8 mouse cellular contexts compared by ENCODE assay signal in the genomic region with DNA sequence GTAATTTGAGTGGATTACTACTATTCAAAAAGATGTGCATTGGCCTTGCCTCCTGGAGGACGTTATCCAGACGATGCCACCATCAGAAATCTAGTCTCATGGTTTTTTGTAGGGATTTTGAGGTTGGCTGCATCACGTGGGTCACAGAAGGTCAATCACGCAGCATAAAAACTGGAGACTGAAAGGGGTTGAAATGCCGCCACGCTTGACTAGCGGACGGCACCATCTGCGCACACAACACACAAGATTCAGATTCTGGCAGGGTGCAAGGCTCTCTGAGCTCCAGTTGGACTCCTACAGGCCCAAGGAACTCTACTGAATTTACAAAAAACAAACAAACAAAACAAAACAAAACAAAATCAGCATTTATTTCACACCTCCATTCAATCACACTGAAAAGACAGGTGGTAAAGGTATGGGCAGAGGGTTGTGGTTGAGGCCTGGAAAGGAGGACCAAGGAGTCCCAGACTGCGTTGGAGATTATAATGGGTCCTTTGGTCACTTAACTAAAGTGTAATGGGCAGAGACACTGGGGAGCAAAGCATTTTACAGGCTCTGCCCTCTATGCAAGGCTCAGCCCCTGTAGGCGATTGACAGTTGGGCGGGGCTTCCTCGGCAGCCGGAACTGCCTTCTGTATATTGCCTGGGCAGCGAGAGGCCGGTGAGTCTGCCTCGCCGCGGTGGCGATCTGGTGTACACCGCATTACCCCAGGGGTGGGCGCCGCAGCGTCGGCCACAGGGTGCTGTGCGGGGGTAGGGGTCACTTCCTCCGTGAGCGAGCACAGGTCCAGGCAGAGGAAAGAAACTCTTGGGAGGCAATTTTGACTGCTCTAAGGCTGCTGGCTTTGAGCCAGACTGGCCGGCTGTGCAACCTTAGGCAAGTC. TPM values are rescaled to one million over a fixed set of nuclear protein-coding genes. Genes with fewer than 3 reads are reported as not detected.
A peak's percentile ranks its signal among the peaks of the same experiment; 100 is the strongest.
DNase-seq lines count a peak whose midpoint lies in the region; ATAC-seq and TF ChIP-seq lines count a peak whose summit lies in the region.

No protein-coding gene starts in this region.

- peak; percentile 78 for DNase-seq in layer of hippocampus, adult 11-12 months (ENCODE audit: low spot score)
- no peak for DNase-seq in layer of hippocampus, adult 9-10 months (ENCODE audit: low spot score)
- DNase-seq in embryo, embryonic 10.5 days (ENCODE audit: low spot score): peak; percentile 82
- DNase-seq in heart, adult 11 months: peak; percentile 99
- peak; percentile 65 for DNase-seq in limb, embryonic 11.5 days (ENCODE audit: low spot score)
- peak; percentile 67 for DNase-seq in midbrain, embryonic 10.5 days (ENCODE audit: low spot score)
- peak in 1 of 2 experiments; percentile 70 for DNase-seq in spleen, adult 2 months (ENCODE audit: low read depth in 1 of 2, low spot score in 2 of 2)

- TF ChIP-seq POLR2A in spleen, adult 2 months (IDR thresholded peaks at IDR 0.05; ENCODE audit: low read depth, low read length): peak; percentile 54; the same call in 1 of the 2 replicates

- no peaks in the 10 kb centered on the region for H3K27me3 ChIP-seq in intestine, embryonic 16.5 days (replicated peaks; ENCODE audit: control insufficient read depth, insufficient read depth, low read length)
- no peaks in the 10 kb centered on the region for H3K27me3 ChIP-seq in limb, embryonic 11.5 days (ENCODE audit: control insufficient read depth, insufficient read depth, low read length)
- no peaks in the 10 kb centered on the region for H3K27me3 ChIP-seq in midbrain, embryonic 10.5 days (ENCODE audit: low read depth, poor library complexity, severe bottlenecking)
- H3K27me3 ChIP-seq in spleen, adult 2 months (ENCODE audit: control insufficient read depth, insufficient read depth, low read length): no peaks in the 10 kb centered on the region

- H3K4me2 ChIP-seq in intestine, embryonic 16.5 days (ENCODE audit: low read depth, low read length): peak overlapping the region; percentile 84
- peak overlapping the region; percentile 58 for H3K4me2 ChIP-seq in limb, embryonic 11.5 days (ENCODE audit: low read depth, severe bottlenecking)

- no peaks in the 10 kb centered on the region for H3K36me3 ChIP-seq in intestine, embryonic 16.5 days (ENCODE audit: control insufficient read depth, insufficient read depth, low read length)
- peaks cover 2% of the 10 kb centered on the region for H3K36me3 ChIP-seq in limb, embryonic 11.5 days (ENCODE audit: control insufficient read depth, insufficient read depth, low read length)
- H3K36me3 ChIP-seq in midbrain, embryonic 10.5 days: peaks cover 43% of the 10 kb centered on the region
- H3K36me3 ChIP-seq in spleen, adult 2 months (ENCODE audit: control insufficient read depth, insufficient read depth, low read length): peaks cover 2% of the 10 kb centered on the region; the same call in 1 of the 2 replicates

- no peaks in the 10 kb centered on the region for H3K9me3 ChIP-seq in intestine, embryonic 16.5 days (ENCODE audit: control insufficient read depth, low read length)
- no peaks in the 10 kb centered on the region for H3K9me3 ChIP-seq in limb, embryonic 11.5 days (ENCODE audit: control insufficient read depth, low read length)
- no peaks in the 10 kb centered on the region for H3K9me3 ChIP-seq in midbrain, embryonic 10.5 days (replicated peaks)

- peak overlapping the region; percentile 80 for H3K9ac ChIP-seq in intestine, embryonic 16.5 days (ENCODE audit: low read depth, low read length)
- peak overlapping the region; percentile 47; the same call in 1 of the 2 replicates for H3K9ac ChIP-seq in limb, embryonic 11.5 days (ENCODE audit: low read length)

- no peak overlapping the region for H3K27ac ChIP-seq in intestine, embryonic 16.5 days (ENCODE audit: low read length)
- H3K27ac ChIP-seq in limb, embryonic 11.5 days (replicated peaks; ENCODE audit: low read depth, low read length): no peak overlapping the region
- peak overlapping the region; percentile 98 for H3K27ac ChIP-seq in midbrain, embryonic 10.5 days (replicated peaks)
- peak overlapping the region; percentile 41; the same call in 1 of the 2 replicates for H3K27ac ChIP-seq in spleen, adult 2 months (ENCODE audit: insufficient read depth, low read length)

- H3K4me1 ChIP-seq in intestine, embryonic 16.5 days (ENCODE audit: control insufficient read depth, insufficient read depth, low read length): peaks cover 22% of the 10 kb centered on the region
- H3K4me1 ChIP-seq in limb, embryonic 11.5 days (ENCODE audit: control insufficient read depth, insufficient read depth, low read length): peaks cover 20% of the 10 kb centered on the region; the same call in 1 of the 2 replicates
- H3K4me1 ChIP-seq in midbrain, embryonic 10.5 days: peaks cover 46% of the 10 kb centered on the region
- H3K4me1 ChIP-seq in spleen, adult 2 months (ENCODE audit: control insufficient read depth, insufficient read depth, insufficient read length): peaks cover 10% of the 10 kb centered on the region; the same call in 1 of the 2 replicates

- no peak for TF ChIP-seq CTCF in spleen, adult 2 months (IDR thresholded peaks at IDR 0.05; ENCODE audit: extremely low read depth, insufficient read depth, insufficient read length, insufficient replicate concordance)

- peak overlapping the region; percentile 58 for H3K4me3 ChIP-seq in intestine, embryonic 16.5 days (ENCODE audit: low read length)
- peak overlapping the region; percentile 29 for H3K4me3 ChIP-seq in limb, embryonic 11.5 days (ENCODE audit: low read depth, low read length)
- peak overlapping the region; percentile 61 for H3K4me3 ChIP-seq in midbrain, embryonic 10.5 days
- H3K4me3 ChIP-seq in spleen, adult 2 months (ENCODE audit: extremely low read depth, insufficient read depth, insufficient read length): peak overlapping the region; percentile 68

- ATAC-seq in intestine, embryonic 16.5 days: peak; percentile 77
- ATAC-seq in limb, embryonic 11.5 days (ENCODE audit: insufficient number of reproducible peaks, low FRiP score, low TSS enrichment, low read depth): peak; percentile 22

- 27% methylated on average over 29 of the region's 29 CpGs for WGBS in intestine, embryonic 16.5 days
- WGBS in limb, embryonic 11.5 days: 23% methylated on average over 29 of the region's 29 CpGs
- WGBS in midbrain, embryonic 10.5 days: 19% methylated on average over 29 of the region's 29 CpGs
- 26% methylated on average over 29 of the region's 29 CpGs for WGBS in spleen, adult 2 months

RNA-seq across cellular contexts. Expression of a gene that starts 1.2 kb away (rescaled TPM):
- 13.3 and 14.3 TPM in 2 replicates for polyA plus RNA-seq in intestine, embryonic 16.5 days (2015; fragmentation: Nextera tagmentation; extraction: Ambion mirVana)
- polyA plus RNA-seq in limb, embryonic 11.5 days (2014; fragmentation: Nextera tagmentation; extraction: Ambion mirVana): 9.1 and 9.6 TPM in 2 replicates
- 60.0 and 104 TPM in 2 replicates for polyA plus RNA-seq in midbrain, embryonic 10.5 days (2016; fragmentation: Nextera tagmentation; extraction: Ambion mirVana)
- 0.05 and 0.09 TPM in 2 replicates for polyA plus RNA-seq in spleen, adult 2 months (2012; rRNA removed)

RNA-seq across cellular contexts. Expression of a gene that starts 2.9 kb away (rescaled TPM):
- polyA plus RNA-seq in intestine, embryonic 16.5 days (2015; fragmentation: Nextera tagmentation; extraction: Ambion mirVana): 48.5 and 49.7 TPM in 2 replicates
- polyA plus RNA-seq in limb, embryonic 11.5 days (2014; fragmentation: Nextera tagmentation; extraction: Ambion mirVana): 34.1 and 35.0 TPM in 2 replicates
- 55.2 and 63.4 TPM in 2 replicates for polyA plus RNA-seq in midbrain, embryonic 10.5 days (2016; fragmentation: Nextera tagmentation; extraction: Ambion mirVana)
- 91.7 and 116 TPM in 2 replicates for polyA plus RNA-seq in spleen, adult 2 months (2012; rRNA removed)

RNA-seq across cellular contexts. Expression of a gene that starts 10.4 kb away (rescaled TPM):
- polyA plus RNA-seq in intestine, embryonic 16.5 days (2015; fragmentation: Nextera tagmentation; extraction: Ambion mirVana): 1.6 and 1.7 TPM in 2 replicates
- polyA plus RNA-seq in limb, embryonic 11.5 days (2014; fragmentation: Nextera tagmentation; extraction: Ambion mirVana): 0.12 and 0.47 TPM in 2 replicates
- 0.57 TPM in 2 replicates for polyA plus RNA-seq in midbrain, embryonic 10.5 days (2016; fragmentation: Nextera tagmentation; extraction: Ambion mirVana)
- 0.23 and 0.27 TPM in 2 replicates for polyA plus RNA-seq in spleen, adult 2 months (2012; rRNA removed)

RNA-seq across cellular contexts. Expression of a gene that starts 10.6 kb away (rescaled TPM):
- polyA plus RNA-seq in intestine, embryonic 16.5 days (2015; fragmentation: Nextera tagmentation; extraction: Ambion mirVana): not detected in 2 replicates
- polyA plus RNA-seq in limb, embryonic 11.5 days (2014; fragmentation: Nextera tagmentation; extraction: Ambion mirVana): not detected in 2 replicates
- polyA plus RNA-seq in midbrain, embryonic 10.5 days (2016; fragmentation: Nextera tagmentation; extraction: Ambion mirVana): not detected in 2 replicates
- not detected in 2 replicates for polyA plus RNA-seq in spleen, adult 2 months (2012; rRNA removed)

RNA-seq across cellular contexts. Expression of a gene that starts 20.3 kb away (rescaled TPM):
- polyA plus RNA-seq in intestine, embryonic 16.5 days (2015; fragmentation: Nextera tagmentation; extraction: Ambion mirVana): 3.7 and 4.3 TPM in 2 replicates
- polyA plus RNA-seq in limb, embryonic 11.5 days (2014; fragmentation: Nextera tagmentation; extraction: Ambion mirVana): 6.9 and 8.0 TPM in 2 replicates
- polyA plus RNA-seq in midbrain, embryonic 10.5 days (2016; fragmentation: Nextera tagmentation; extraction: Ambion mirVana): 4.3 and 4.4 TPM in 2 replicates
- 22.0 and 25.4 TPM in 2 replicates for polyA plus RNA-seq in spleen, adult 2 months (2012; rRNA removed)

Comparison
In these comparisons a context has a peak if more than half of its experiments do, and no peak if none do; other contexts are left out.
1. H3K27ac ChIP-seq: peak in midbrain, embryonic 10.5 days (single experiment) and spleen, adult 2 months (single experiment); none in intestine, embryonic 16.5 days (single experiment) and limb, embryonic 11.5 days (single experiment).
2. Peak in every context shown above with its lines, with median percentiles within 50 percentile points of each other: H3K4me3 ChIP-seq.